Mouse (Mus musculus): ENCODE results near the gene Bbx. TPM values are rescaled to one million over a fixed set of nuclear protein-coding genes. Genes with fewer than 3 reads are reported as not detected.

Bbx gene
- polyA plus RNA-seq, 1 experiment, result 116 TPM

GRCm38 (mm10) chr16:50261741-50262140 is 170.4 kb downstream of the Bbx start:
- no peaks in the 10 kb centered on the region for H3K27me3 ChIP-seq (ENCODE audit: control insufficient read depth, insufficient read depth, low read length, poor library complexity, severe bottlenecking)
- peaks cover 4% of the 10 kb centered on the region; the same call in 1 of the 2 replicates for H3K36me3 ChIP-seq (ENCODE audit: control insufficient read depth, insufficient read depth, low read length, poor library complexity, severe bottlenecking)
- H3K27ac ChIP-seq (ENCODE audit: insufficient read depth, low read length), result no peak overlapping the region
- H3K4me1 ChIP-seq (ENCODE audit: control insufficient read depth, insufficient read depth, low read length), result no peaks in the 10 kb centered on the region
- H3K4me3 ChIP-seq (ENCODE audit: low read depth, low read length), result no peak overlapping the region
- no peaks in the 10 kb centered on the region for H3K9me3 ChIP-seq (replicated peaks; ENCODE audit: control insufficient read depth, insufficient read depth, low read length, poor library complexity, severe bottlenecking)
- no peak overlapping the region for H3K9ac ChIP-seq (ENCODE audit: low read depth, poor library complexity, severe bottlenecking)
- TF ChIP-seq CTCF (IDR thresholded peaks at IDR 0.05; ENCODE audit: low read depth, low read length) (no peak), EP300 (IDR thresholded peaks at IDR 0.05; ENCODE audit: insufficient read depth, low read depth, low read length) (no peak), POLR2A (IDR thresholded peaks at IDR 0.05; ENCODE audit: insufficient read depth, low read length) (no peak)

GRCm38 (mm10) chr16:50254522-50255159 is 177.5 kb downstream of the Bbx start:
- H3K9ac ChIP-seq (ENCODE audit: low read depth, poor library complexity, severe bottlenecking), result no peak overlapping the region
- no peak overlapping the region for H3K4me3 ChIP-seq (ENCODE audit: low read depth, low read length)
- TF ChIP-seq EP300 (IDR thresholded peaks at IDR 0.05; ENCODE audit: insufficient read depth, low read depth, low read length) (no peak), CTCF (IDR thresholded peaks at IDR 0.05; ENCODE audit: low read depth, low read length) (no peak), POLR2A (IDR thresholded peaks at IDR 0.05; ENCODE audit: insufficient read depth, low read length) (no peak)
- H3K36me3 ChIP-seq (ENCODE audit: control insufficient read depth, insufficient read depth, low read length, poor library complexity, severe bottlenecking), result no peaks in the 10 kb centered on the region
- no peaks in the 10 kb centered on the region for H3K27me3 ChIP-seq (ENCODE audit: control insufficient read depth, insufficient read depth, low read length, poor library complexity, severe bottlenecking)
- H3K4me1 ChIP-seq (ENCODE audit: control insufficient read depth, insufficient read depth, low read length), result no peaks in the 10 kb centered on the region
- no peak overlapping the region for H3K27ac ChIP-seq (ENCODE audit: insufficient read depth, low read length)
- H3K9me3 ChIP-seq (replicated peaks; ENCODE audit: control insufficient read depth, insufficient read depth, low read length, poor library complexity, severe bottlenecking), result no peaks in the 10 kb centered on the region

GRCm38 (mm10) chr16:50251417-50251975 is 180.7 kb downstream of the Bbx start:
- Histone ChIP-seq H3K27me3 (ENCODE audit: control insufficient read depth, insufficient read depth, low read length, poor library complexity, severe bottlenecking) (no peaks in the 10 kb centered on the region), H3K4me3 (ENCODE audit: low read depth, low read length) (no peak overlapping the region), H3K36me3 (ENCODE audit: control insufficient read depth, insufficient read depth, low read length, poor library complexity, severe bottlenecking) (no peaks in the 10 kb centered on the region), H3K27ac (ENCODE audit: insufficient read depth, low read length) (no peak overlapping the region), H3K9ac (ENCODE audit: low read depth, poor library complexity, severe bottlenecking) (no peak overlapping the region), H3K4me1 (ENCODE audit: control insufficient read depth, insufficient read depth, low read length) (no peaks in the 10 kb centered on the region), H3K9me3 (replicated peaks; ENCODE audit: control insufficient read depth, insufficient read depth, low read length, poor library complexity, severe bottlenecking) (no peaks in the 10 kb centered on the region)
- TF ChIP-seq EP300 (IDR thresholded peaks at IDR 0.05; ENCODE audit: insufficient read depth, low read depth, low read length), result no peak
- no peak for TF ChIP-seq POLR2A (IDR thresholded peaks at IDR 0.05; ENCODE audit: insufficient read depth, low read length)
- TF ChIP-seq CTCF (IDR thresholded peaks at IDR 0.05; ENCODE audit: low read depth, low read length), result no peak

GRCm38 (mm10) chr16:50250469-50250868 is 181.7 kb downstream of the Bbx start:
- H3K4me3 ChIP-seq (ENCODE audit: low read depth, low read length), result no peak overlapping the region
- no peaks in the 10 kb centered on the region for H3K4me1 ChIP-seq (ENCODE audit: control insufficient read depth, insufficient read depth, low read length)
- H3K36me3 ChIP-seq (ENCODE audit: control insufficient read depth, insufficient read depth, low read length, poor library complexity, severe bottlenecking), result no peaks in the 10 kb centered on the region
- TF ChIP-seq POLR2A (IDR thresholded peaks at IDR 0.05; ENCODE audit: insufficient read depth, low read length) (no peak), EP300 (IDR thresholded peaks at IDR 0.05; ENCODE audit: insufficient read depth, low read depth, low read length) (no peak), CTCF (IDR thresholded peaks at IDR 0.05; ENCODE audit: low read depth, low read length) (no peak)
- no peak overlapping the region for H3K9ac ChIP-seq (ENCODE audit: low read depth, poor library complexity, severe bottlenecking)
- H3K27me3 ChIP-seq (ENCODE audit: control insufficient read depth, insufficient read depth, low read length, poor library complexity, severe bottlenecking), result no peaks in the 10 kb centered on the region
- no peak overlapping the region for H3K27ac ChIP-seq (ENCODE audit: insufficient read depth, low read length)
- H3K9me3 ChIP-seq (replicated peaks; ENCODE audit: control insufficient read depth, insufficient read depth, low read length, poor library complexity, severe bottlenecking), result no peaks in the 10 kb centered on the region

- H3K9ac ChIP-seq (ENCODE audit: low read depth, poor library complexity, severe bottlenecking), result no peak overlapping the region
- H3K4me1 ChIP-seq (ENCODE audit: control insufficient read depth, insufficient read depth, low read length), result no peaks in the 10 kb centered on the region
- no peak overlapping the region for H3K4me3 ChIP-seq (ENCODE audit: low read depth, low read length)
- H3K36me3 ChIP-seq (ENCODE audit: control insufficient read depth, insufficient read depth, low read length, poor library complexity, severe bottlenecking), result no peaks in the 10 kb centered on the region
- H3K27ac ChIP-seq (ENCODE audit: insufficient read depth, low read length), result no peak overlapping the region
- TF ChIP-seq EP300 (IDR thresholded peaks at IDR 0.05; ENCODE audit: insufficient read depth, low read depth, low read length), result no peak
- no peak for TF ChIP-seq CTCF (IDR thresholded peaks at IDR 0.05; ENCODE audit: low read depth, low read length)
- no peak for TF ChIP-seq POLR2A (IDR thresholded peaks at IDR 0.05; ENCODE audit: insufficient read depth, low read length)
- H3K9me3 ChIP-seq (replicated peaks; ENCODE audit: control insufficient read depth, insufficient read depth, low read length, poor library complexity, severe bottlenecking), result no peaks in the 10 kb centered on the region
- no peaks in the 10 kb centered on the region for H3K27me3 ChIP-seq (ENCODE audit: control insufficient read depth, insufficient read depth, low read length, poor library complexity, severe bottlenecking)
Measured at GRCm38 (mm10) chr16:50249036-50249435, 183.2 kb downstream of the Bbx start.

GRCm38 (mm10) chr16:50242444-50242843 is 189.7 kb downstream of the Bbx start:
- H3K4me1 ChIP-seq (ENCODE audit: control insufficient read depth, insufficient read depth, low read length), result no peaks in the 10 kb centered on the region
- H3K9ac ChIP-seq (ENCODE audit: low read depth, poor library complexity, severe bottlenecking), result no peak overlapping the region
- no peak for TF ChIP-seq CTCF (IDR thresholded peaks at IDR 0.05; ENCODE audit: low read depth, low read length)
- TF ChIP-seq POLR2A (IDR thresholded peaks at IDR 0.05; ENCODE audit: insufficient read depth, low read length), result no peak
- no peak for TF ChIP-seq EP300 (IDR thresholded peaks at IDR 0.05; ENCODE audit: insufficient read depth, low read depth, low read length)
- H3K9me3 ChIP-seq (replicated peaks; ENCODE audit: control insufficient read depth, insufficient read depth, low read length, poor library complexity, severe bottlenecking), result no peaks in the 10 kb centered on the region; the same call in 1 of the 2 replicates
- H3K27ac ChIP-seq (ENCODE audit: insufficient read depth, low read length), result no peak overlapping the region
- no peak overlapping the region for H3K4me3 ChIP-seq (ENCODE audit: low read depth, low read length)
- H3K36me3 ChIP-seq (ENCODE audit: control insufficient read depth, insufficient read depth, low read length, poor library complexity, severe bottlenecking), result no peaks in the 10 kb centered on the region; the same call in 1 of the 2 replicates
- H3K27me3 ChIP-seq (ENCODE audit: control insufficient read depth, insufficient read depth, low read length, poor library complexity, severe bottlenecking), result no peaks in the 10 kb centered on the region

Data from ES-Bruce4 (cell line).